Comparison of ENCODE assay signal across 19 mouse cellular contexts in genomic region chr4:114438764-114439163, GRCm38 (mm10). TPM values are rescaled to one million over a fixed set of nuclear protein-coding genes. Genes with fewer than 3 reads are reported as not detected.
DNase-seq lines count a peak whose midpoint lies in the region; ATAC-seq and TF ChIP-seq lines count a peak whose summit lies in the region.
"Had no signal": no experiment of that assay in that cellular context is flagged by ENCODE, and none has a peak within 500 bp of the region (broad histone marks: within the 10 kb centered on the region; RNA-seq: fewer than 3 reads in every experiment).

No protein-coding gene starts in this region.

- no peak for ATAC-seq in heart, postnatal 0 days (ENCODE audit: insufficient read depth, low read depth)
- ATAC-seq in liver, embryonic 14.5 days (ENCODE audit: insufficient read depth), result no peak
- ATAC-seq: midbrain, embryonic 16.5 days had no signal

- TF ChIP-seq CTCF in heart, postnatal 0 days (IDR thresholded peaks at IDR 0.05; ENCODE audit: low read depth), result peak; percentile 40
- TF ChIP-seq CTCF in liver, embryonic 14.5 days (IDR thresholded peaks at IDR 0.05; ENCODE audit: low read depth), result peak; percentile 31
- TF ChIP-seq CTCF in E14TG2a.4 (conservative IDR thresholded peaks at IDR 0.05; ENCODE audit: low read length), result peak; percentile 22; the same call in 1 of the 2 replicates

- H3K4me3 ChIP-seq in heart, postnatal 0 days (ENCODE audit: low read depth, low read length), result no peak overlapping the region
- no peak overlapping the region for H3K4me3 ChIP-seq in liver, embryonic 14.5 days (ENCODE audit: insufficient read depth in 1 of 2, low read depth in 2 of 2, low read length in 2 of 2)
- H3K4me3 ChIP-seq in E14TG2a.4 (replicated peaks; ENCODE audit: low read length), result no peak overlapping the region
- no peak overlapping the region for H3K4me3 ChIP-seq in embryonic facial prominence, embryonic 10.5 days
- H3K4me3 ChIP-seq: embryonic facial prominence, embryonic 13.5 days; gastrocnemius, adult 2 months; limb, embryonic 10.5 days; liver, embryonic 13.5 days; neural tube, embryonic 13.5 days had no signal

- H3K9ac ChIP-seq in heart, postnatal 0 days (replicated peaks; ENCODE audit: low read depth, low read length), result no peak overlapping the region
- no peak overlapping the region for H3K9ac ChIP-seq in liver, embryonic 14.5 days (replicated peaks)
- H3K9ac ChIP-seq: embryonic facial prominence, embryonic 13.5 days; hindbrain, embryonic 14.5 days; liver, embryonic 13.5 days; neural tube, embryonic 13.5 days had no signal

- H3K4me2 ChIP-seq in heart, postnatal 0 days (ENCODE audit: low read depth, low read length), result no peak overlapping the region
- H3K4me2 ChIP-seq in liver, embryonic 14.5 days (ENCODE audit: low read depth), result no peak overlapping the region
- H3K4me2 ChIP-seq: embryonic facial prominence, embryonic 13.5 days; hindbrain, embryonic 14.5 days; liver, embryonic 13.5 days; neural tube, embryonic 13.5 days had no signal

- no peak for DNase-seq in heart, postnatal 0 days (ENCODE audit: low spot score)
- DNase-seq in heart, adult 18-20 months, result no peak
- DNase-seq in liver, embryonic 14.5 days (ENCODE audit: low read depth in 3 of 3, low spot score in 3 of 3), result no peak
- no peak for DNase-seq in liver
- DNase-seq in embryonic facial prominence, embryonic 10.5 days (ENCODE audit: low spot score), result peak; percentile 15
- DNase-seq in natural killer cell, adult 2 months (ENCODE audit: low spot score in 2 of 2), result no peak
- no peak for DNase-seq in neural tube, embryonic 10.5 days (ENCODE audit: extremely low spot score, low spot score)
- DNase-seq: gastrocnemius, adult 2 months; heart, postnatal 10 days; kidney, adult 18-20 months; liver, embryonic 13.5 days; lung, postnatal 4 days; thymus, postnatal 14 days had no signal

- H3K36me3 ChIP-seq in heart, postnatal 0 days (replicated peaks; ENCODE audit: control insufficient read depth, insufficient read depth, low read length), result no peaks in the 10 kb centered on the region
- H3K36me3 ChIP-seq in liver, embryonic 14.5 days (replicated peaks; ENCODE audit: control insufficient read depth, insufficient read depth, low read depth), result no peaks in the 10 kb centered on the region
- no peaks in the 10 kb centered on the region for H3K36me3 ChIP-seq in E14TG2a.4 (ENCODE audit: insufficient read depth, low read length)
- H3K36me3 ChIP-seq in embryonic facial prominence, embryonic 10.5 days (replicated peaks), result no peaks in the 10 kb centered on the region
- H3K36me3 ChIP-seq: embryonic facial prominence, embryonic 13.5 days; limb, embryonic 10.5 days; liver, embryonic 13.5 days; neural tube, embryonic 13.5 days had no signal

- peaks cover 18% of the 10 kb centered on the region for H3K4me1 ChIP-seq in heart, postnatal 0 days (ENCODE audit: control insufficient read depth, insufficient read depth)
- no peaks in the 10 kb centered on the region for H3K4me1 ChIP-seq in liver, embryonic 14.5 days (replicated peaks; ENCODE audit: control insufficient read depth in 2 of 2, insufficient read depth in 2 of 2, low read length in 1 of 2)
- no peaks in the 10 kb centered on the region for H3K4me1 ChIP-seq in E14TG2a.4 (replicated peaks; ENCODE audit: low read depth, low read length)
- H3K4me1 ChIP-seq in embryonic facial prominence, embryonic 10.5 days, result peaks cover 22% of the 10 kb centered on the region
- H3K4me1 ChIP-seq: limb, embryonic 10.5 days; liver, embryonic 13.5 days; neural tube, embryonic 13.5 days had no signal

- no peak for TF ChIP-seq EP300 in heart, postnatal 0 days (IDR thresholded peaks at IDR 0.05; ENCODE audit: low read depth)
- no peak for TF ChIP-seq EP300 in liver, embryonic 14.5 days (IDR thresholded peaks at IDR 0.05; ENCODE audit: low read depth)

- H3K27ac ChIP-seq in heart, postnatal 0 days (ENCODE audit: low read depth), result no peak overlapping the region
- H3K27ac ChIP-seq in liver, embryonic 14.5 days, result no peak overlapping the region
- H3K27ac ChIP-seq in embryonic facial prominence, embryonic 10.5 days (replicated peaks), result no peak overlapping the region
- H3K27ac ChIP-seq: embryonic facial prominence, embryonic 13.5 days; gastrocnemius, adult 2 months; hindbrain, embryonic 14.5 days; limb, embryonic 10.5 days; liver, embryonic 13.5 days; neural tube, embryonic 13.5 days had no signal

- 65% methylated on average over 2 of the region's 2 CpGs for WGBS in heart, postnatal 0 days
- WGBS in liver, embryonic 14.5 days (ENCODE audit: insufficient replicate concordance), result 33% methylated on average over 2 of the region's 2 CpGs
- 58% methylated on average over 2 of the region's 2 CpGs for WGBS in embryonic facial prominence, embryonic 10.5 days

- no peaks in the 10 kb centered on the region for H3K9me3 ChIP-seq in heart, postnatal 0 days (replicated peaks; ENCODE audit: control insufficient read depth, low read length)
- no peaks in the 10 kb centered on the region for H3K9me3 ChIP-seq in liver, embryonic 14.5 days (ENCODE audit: control insufficient read depth, low read length)
- no peaks in the 10 kb centered on the region for H3K9me3 ChIP-seq in E14TG2a.4 (ENCODE audit: low read length)
- no peaks in the 10 kb centered on the region for H3K9me3 ChIP-seq in embryonic facial prominence, embryonic 10.5 days
- H3K9me3 ChIP-seq: embryonic facial prominence, embryonic 13.5 days; limb, embryonic 10.5 days; liver, embryonic 13.5 days; neural tube, embryonic 13.5 days had no signal

- no peaks in the 10 kb centered on the region for H3K27me3 ChIP-seq in heart, postnatal 0 days (ENCODE audit: control insufficient read depth, insufficient read depth, low read length)
- H3K27me3 ChIP-seq in liver, embryonic 14.5 days (ENCODE audit: control insufficient read depth, insufficient read depth, low read length), result no peaks in the 10 kb centered on the region
- H3K27me3 ChIP-seq in E14TG2a.4 (ENCODE audit: insufficient read depth, low read length), result no peaks in the 10 kb centered on the region
- no peaks in the 10 kb centered on the region for H3K27me3 ChIP-seq in embryonic facial prominence, embryonic 10.5 days (replicated peaks; ENCODE audit: low read depth, poor library complexity, severe bottlenecking)
- H3K27me3 ChIP-seq: embryonic facial prominence, embryonic 13.5 days; liver, embryonic 13.5 days; neural tube, embryonic 13.5 days had no signal

RNA-seq across cellular contexts. Expression of gene Trabd2b, which starts 32.2 kb away (rescaled TPM):
- 8.5 and 10.5 TPM in 2 replicates for total RNA-seq in heart, postnatal 0 days (2014; rRNA removed; ENCODE audit: low replicate concordance)
- polyA plus RNA-seq in heart, postnatal 0 days (2015; fragmentation: Nextera tagmentation; extraction: Ambion mirVana), result 4.2 and 4.5 TPM in 2 replicates
- 10 to 100 TPM; 55.0 to 56.7 TPM for total RNA-seq in heart, adult 18-20 months (2021)
- 0.09 TPM in 2 replicates for polyA plus RNA-seq in liver, embryonic 14.5 days (2012; rRNA removed)
- 0.04 and 0.05 TPM in 2 replicates for polyA plus RNA-seq in liver, embryonic 14.5 days (2014; fragmentation: Nextera tagmentation; extraction: Ambion mirVana)
- polyA plus RNA-seq in embryonic facial prominence, embryonic 10.5 days (2016; fragmentation: Nextera tagmentation; extraction: Ambion mirVana), result 0.80 and 0.81 TPM in 2 replicates
